Mouse (Mus musculus) liver, embryonic 14.5 days (tissue): ENCODE measurements around the gene Kcnj8. TPM values are rescaled to one million over a fixed set of nuclear protein-coding genes. Genes with fewer than 3 reads are reported as not detected.

Experiments used
- ATAC-seq: fragments of 200-750 bp; cut with Nextera tagmentation; 2 replicates; pipeline ENCODE4 v1.8.0; 2017; ENCODE audit warnings: moderate number of reproducible peaks, mild to moderate bottlenecking, moderate library complexity; ENCODE audit not compliant: insufficient read depth
- DNase-seq, 3 experiments: peaks; one replicate each; pipeline ENCODE4 v3.0.0-alpha.2; 2012 to 2013; ENCODE audit warnings: low read depth in 3 of 3, low spot score in 3 of 3
- H3K27ac ChIP-seq: fragments of 300-500 bp; sonication (generic); 2 replicates; pipeline ENCODE4 v1.5.1; 2014; ENCODE audit warnings: moderate library complexity, mild to moderate bottlenecking, control low read depth, inconsistent platforms
- H3K27me3 ChIP-seq: fragments of 300-500 bp; sonication (generic); 2 replicates; pipeline ENCODE4 v1.6.1; 2014; ENCODE audit warnings: mild to moderate bottlenecking, low read length, moderate library complexity; ENCODE audit not compliant: control insufficient read depth, insufficient read depth
- H3K36me3 ChIP-seq: fragments of 300-500 bp; sonication (generic); replicated peaks from 2 replicates; pipeline ENCODE4 v1.6.1; 2014; ENCODE audit warnings: low read depth; ENCODE audit not compliant: control insufficient read depth, insufficient read depth
- H3K4me1 ChIP-seq, 2 experiments: fragments of 200-500 bp in 1 of 2; fragments of 300-500 bp in 1 of 2; sonication (generic) in 1 of 2; replicated peaks; 2 replicates each; pipeline ENCODE4 v1.6.1; 2012 to 2014; ENCODE audit warnings: antibody characterized with exemption in 1 of 2, inconsistent platforms in 1 of 2, low read length in 1 of 2; ENCODE audit not compliant: control insufficient read depth in 2 of 2, insufficient read depth in 2 of 2
- H3K4me2 ChIP-seq: fragments of 300-500 bp; sonication (generic); 2 replicates; pipeline ENCODE4 v1.6.1; 2014; ENCODE audit warnings: low read depth, mild to moderate bottlenecking, control low read depth, moderate library complexity
- H3K4me3 ChIP-seq, 2 experiments: fragments of 200-500 bp in 1 of 2; fragments of 300-500 bp in 1 of 2; sonication (generic) in 1 of 2; 2 replicates each; pipeline ENCODE4 v1.5.1; 2012 to 2014; ENCODE audit warnings: low read depth in 2 of 2, low read length in 2 of 2, mild to moderate bottlenecking in 2 of 2, control low read depth in 1 of 2, inconsistent platforms in 1 of 2, moderate library complexity in 1 of 2; ENCODE audit not compliant: insufficient read depth in 1 of 2
- H3K9ac ChIP-seq: fragments of 300-500 bp; sonication (generic); replicated peaks from 2 replicates; pipeline ENCODE4 v1.6.1; 2014; ENCODE audit warnings: mild to moderate bottlenecking, control low read depth, moderate library complexity
- H3K9me3 ChIP-seq: fragments of 300-500 bp; sonication (generic); 2 replicates; pipeline ENCODE4 v1.6.1; 2016; ENCODE audit warnings: low read length, mixed read lengths; ENCODE audit not compliant: control insufficient read depth
- CTCF ChIP-seq: IDR thresholded peaks from 2 replicates; pipeline ENCODE4 v1.5.1; 2016; ENCODE audit warnings: antibody characterized with exemption, low read depth, control low read depth
- EP300 ChIP-seq: IDR thresholded peaks from 2 replicates; pipeline ENCODE4 v1.6.1; 2016; ENCODE audit warnings: antibody characterized with exemption, low read depth
- WGBS: fragments of 180-500 bp; shearing (Covaris S2); extraction: QIAGEN DNeasy Blood & Tissue Kit; methylation state at CpG from one replicate; pipeline ENCODE4 v1.1.7; 2014; ENCODE audit not compliant: insufficient replicate concordance; 5-methylcytosine and 5-hydroxymethylcytosine counted together
- polyA plus RNA-seq, 2 experiments: library from polyadenylated mRNA; depleted of rRNA in 1 of 2; stranded (reverse) in 1 of 2; unstranded in 1 of 2; fragments of >200 nt; fragmentation: Nextera tagmentation in 1 of 2; extraction: Ambion mirVana in 1 of 2; gene quantifications; 2 replicates each; pipeline versions ENCODE4 v1.2.1 to v1.2.3; 2012 to 2014

Gene Kcnj8
- polyA plus RNA-seq, 2 experiments = 0.89 to 1.6 TPM

GRCm38 (mm10) chr6:142567452-142567851 lies 4.0 kb downstream of the Kcnj8 start:
- Histone ChIP-seq H3K9ac (no peak overlapping the region), H3K4me2 (no peak overlapping the region), H3K9me3 (no peaks in the 10 kb centered on the region), H3K4me1 (peaks cover 0 to 4% of the 10 kb centered on the region in 2 experiments; a peak in 2 of 4 replicates), H3K4me3 (no peak overlapping the region), H3K27me3 (peaks cover 37% of the 10 kb centered on the region), H3K36me3 (no peaks in the 10 kb centered on the region), H3K27ac (no peak overlapping the region)
- 15% methylated on average over 5 of the region's 5 CpGs for WGBS
- no peak for ATAC-seq
- TF ChIP-seq CTCF (no peak), EP300 (no peak)
- peak in 2 of 3 experiments; percentile 23 to 25 for DNase-seq

DNA sequence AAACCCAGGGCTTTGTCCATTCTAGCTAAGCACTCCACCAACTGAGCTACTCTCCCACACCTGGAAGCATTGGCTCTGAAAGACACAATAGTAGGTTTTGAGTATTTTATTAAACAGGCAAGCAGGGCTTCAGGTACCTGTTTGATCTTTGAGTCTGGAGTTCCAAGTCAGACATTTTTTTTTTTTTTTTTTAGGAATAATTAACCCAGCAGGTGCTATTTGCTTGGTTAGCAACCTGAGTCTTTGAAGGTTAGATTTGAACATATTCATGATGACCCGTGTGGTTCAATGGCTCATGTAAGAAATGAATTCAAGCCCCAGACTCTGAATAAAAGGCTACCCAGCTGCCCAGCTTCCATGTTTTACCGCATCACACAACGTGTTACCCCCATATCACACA lies 6.7 kb downstream of the Kcnj8 start:
- Histone ChIP-seq H3K4me2 (no peak overlapping the region), H3K4me1 (peaks cover 0 to 6% of the 10 kb centered on the region in 2 experiments; a peak in 2 of 4 replicates), H3K9me3 (no peaks in the 10 kb centered on the region), H3K27me3 (peaks cover 10% of the 10 kb centered on the region), H3K9ac (no peak overlapping the region), H3K36me3 (no peaks in the 10 kb centered on the region), H3K27ac (no peak overlapping the region), H3K4me3 (no peak overlapping the region)
- 67% methylated on average over 3 of the region's 3 CpGs for WGBS
- DNase-seq (no peak), ATAC-seq (no peak)
- TF ChIP-seq CTCF (no peak), EP300 (no peak)

DNA sequence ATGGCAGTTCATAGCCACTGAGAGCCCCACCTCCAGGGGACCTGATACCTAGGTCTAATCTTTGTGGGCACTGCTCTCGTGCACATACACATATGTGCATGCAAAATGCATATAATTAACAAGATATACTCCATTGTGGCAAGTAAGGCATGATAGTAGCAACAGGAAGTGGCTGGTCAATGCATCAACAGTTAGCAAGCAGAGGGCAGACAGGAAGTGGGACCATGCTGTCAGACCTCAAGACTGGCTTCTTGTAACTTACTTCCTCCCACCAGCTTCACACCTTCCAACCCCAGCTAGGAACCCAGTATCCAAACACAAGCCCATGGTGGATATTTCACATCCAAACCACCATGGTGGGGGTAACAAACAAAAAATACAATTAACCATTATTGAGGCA lies 10.3 kb downstream of the Kcnj8 start:
- no peak for ATAC-seq
- Histone ChIP-seq H3K9me3 (no peaks in the 10 kb centered on the region), H3K4me3 (no peak overlapping the region), H3K4me1 (0 out of 4 replicates have a peak, but pooled peaks cover 0 to 1% of the 10 kb centered on the region in 2 experiments), H3K27ac (no peak overlapping the region), H3K27me3 (no peaks in the 10 kb centered on the region), H3K9ac (no peak overlapping the region), H3K4me2 (no peak overlapping the region), H3K36me3 (no peaks in the 10 kb centered on the region)
- no peak for TF ChIP-seq CTCF
- TF ChIP-seq EP300 = no peak
- 9% methylated on average over 1 of the region's 1 CpGs for WGBS
- no peak for DNase-seq

GRCm38 (mm10) chr6:142558772-142559679 lies 12.4 kb downstream of the Kcnj8 start:
- Histone ChIP-seq H3K36me3 (no peaks in the 10 kb centered on the region), H3K4me1 (0 out of 4 replicates have a peak, but pooled peaks cover 0 to 1% of the 10 kb centered on the region in 2 experiments), H3K9me3 (no peaks in the 10 kb centered on the region), H3K9ac (no peak overlapping the region), H3K4me3 (no peak overlapping the region), H3K27me3 (no peaks in the 10 kb centered on the region), H3K27ac (no peak overlapping the region), H3K4me2 (no peak overlapping the region)
- DNase-seq (no peak), ATAC-seq (no peak)
- no peak for TF ChIP-seq EP300
- TF ChIP-seq CTCF = no peak
- WGBS = 53% methylated on average over 10 of the region's 10 CpGs

GRCm38 (mm10) chr6:142558076-142558475 lies 13.3 kb downstream of the Kcnj8 start:
- TF ChIP-seq CTCF (peak; percentile 42), EP300 (no peak)
- Histone ChIP-seq H3K27ac (no peak overlapping the region), H3K9ac (no peak overlapping the region), H3K4me1 (0 out of 4 replicates have a peak, but pooled peaks cover 0 to 1% of the 10 kb centered on the region in 2 experiments), H3K27me3 (no peaks in the 10 kb centered on the region), H3K4me2 (no peak overlapping the region), H3K9me3 (no peaks in the 10 kb centered on the region), H3K36me3 (no peaks in the 10 kb centered on the region), H3K4me3 (no peak overlapping the region)
- WGBS = 69% methylated on average over 10 of the region's 10 CpGs
- no peak for DNase-seq
- no peak for ATAC-seq
